Mouse (Mus musculus) CH12.LX (cell line): ENCODE data around the gene 2900026A02Rik.

ENCODE experiments used
- BHLHE40 ChIP-seq: IDR thresholded peaks from 2 replicates; pipeline ENCODE4 v1.6.1; 2011; ENCODE audit warnings: mild to moderate bottlenecking, low read depth, low read length, improper control_type of control experiment
- CTCF ChIP-seq, 2 experiments: IDR thresholded peaks in 1 of 2; conservative IDR thresholded peaks in 1 of 2; 2 replicates each; pipeline ENCODE4 v1.5.1; 2011 to 2012; ENCODE audit warnings: low read depth in 2 of 2, low read length in 2 of 2, improper control_type of control experiment in 1 of 2, inconsistent platforms in 1 of 2, mild to moderate bottlenecking in 1 of 2, moderate library complexity in 1 of 2
- PAX5 ChIP-seq: IDR thresholded peaks from 2 replicates; pipeline ENCODE4 v1.6.1; 2012; ENCODE audit warnings: low read length, inconsistent platforms, mixed read lengths
- POLR2A ChIP-seq: IDR thresholded peaks from 2 replicates; pipeline ENCODE4 v1.6.1; 2011; ENCODE audit warnings: low read depth, mild to moderate bottlenecking, improper control_type of control experiment, low read length
- TCF12 ChIP-seq: IDR thresholded peaks from 2 replicates; pipeline ENCODE4 v1.6.1; 2014; ENCODE audit warnings: low read depth, mild to moderate bottlenecking, inconsistent platforms, low read length, improper control_type of control experiment
- ZNF384 ChIP-seq: IDR thresholded peaks from 2 replicates; pipeline ENCODE4 v1.6.1; 2012; ENCODE audit warnings: low read depth, low read length, improper control_type of control experiment, inconsistent platforms

DNA sequence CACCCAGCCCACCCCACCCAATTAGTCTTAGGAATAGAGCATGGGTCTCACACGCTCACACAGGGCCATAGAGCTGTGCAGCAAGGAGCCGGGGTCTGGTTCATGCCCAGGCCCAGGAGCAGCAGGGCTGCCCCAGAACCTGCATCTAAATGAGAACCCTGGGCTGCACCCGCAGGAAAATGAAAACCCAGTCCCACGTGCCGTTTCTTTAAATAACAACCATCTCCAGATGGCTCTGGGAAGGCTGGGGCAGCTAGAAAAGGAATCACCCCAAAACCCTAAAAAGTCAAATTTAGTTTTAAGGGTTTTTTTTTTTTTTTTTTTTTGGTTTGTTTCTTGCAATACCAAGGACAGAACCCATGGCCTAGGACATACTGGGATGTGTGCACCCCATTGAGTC lies 103.7 kb downstream of the 2900026A02Rik start:
- TF ChIP-seq ZNF384 (no peak), CTCF (conservative IDR thresholded peaks at IDR 0.05 in 1 of 2, IDR thresholded peaks at IDR 0.05 in 1 of 2; ENCODE audit: low read depth in 2 of 2, low read length in 2 of 2) (no peak), POLR2A (no peak), PAX5 (no peak), TCF12 (no peak), BHLHE40 (no peak)
